Mouse (Mus musculus): ENCODE data around the gene Timp2. TPM values are rescaled to one million over a fixed set of nuclear protein-coding genes. Genes with fewer than 3 reads are reported as not detected.

The Timp2 gene
- polyA plus RNA-seq, 1 experiment from 2014 or later = 107 TPM

DNA sequence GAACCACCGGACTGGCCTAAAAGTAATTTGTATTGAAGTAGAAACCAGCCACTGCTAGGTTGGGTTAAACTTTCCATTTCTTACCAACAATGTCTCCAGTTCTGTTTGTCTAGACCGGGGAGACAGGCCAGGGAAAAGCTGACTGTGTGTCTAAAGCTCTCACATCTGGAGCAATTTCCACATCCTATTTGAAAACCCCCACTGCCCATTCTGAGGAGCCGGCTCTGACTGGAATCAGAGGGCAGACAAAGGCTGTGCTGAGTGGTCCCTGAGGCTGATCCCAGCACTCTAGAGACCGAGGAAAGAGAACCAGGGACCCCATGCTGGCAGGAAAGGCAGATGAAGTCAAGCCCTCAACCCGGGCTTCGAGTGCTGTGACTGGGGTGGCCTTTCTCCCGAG, 17.1 kb upstream of the Timp2 start:
- 0 out of 2 replicates have a peak overlapping the region, but pooled peaks have one; percentile 9 for H3K27ac ChIP-seq (ENCODE audit: low read length)
- no peaks in the 10 kb centered on the region for H3K9me3 ChIP-seq (ENCODE audit: low read length)

DNA sequence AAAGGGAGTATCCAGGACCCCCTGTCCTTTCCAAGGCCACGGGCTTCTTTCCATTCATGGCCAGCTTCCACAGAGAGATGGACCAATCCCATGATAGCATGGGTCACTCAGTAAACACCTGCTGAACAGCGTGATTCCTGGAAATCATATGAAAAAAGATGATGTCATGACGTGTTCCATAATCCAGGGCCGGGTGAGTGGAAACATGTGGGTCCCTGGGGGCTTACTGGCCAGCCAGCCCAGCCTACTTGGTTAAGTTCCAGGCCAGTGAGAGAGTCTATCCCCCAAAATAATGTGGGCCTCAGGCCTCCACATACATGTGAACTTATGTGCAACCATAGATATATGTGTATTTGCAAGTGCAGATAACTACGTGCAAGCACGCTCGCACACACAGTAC, 16.3 kb upstream of the Timp2 start:
- Histone ChIP-seq H3K27me3 (replicated peaks; ENCODE audit: insufficient read depth, low read length) (no peaks in the 10 kb centered on the region), H3K4me2 (replicated peaks; ENCODE audit: low read depth, low read length) (no peak overlapping the region), H3K4me1 (ENCODE audit: insufficient read depth, low read depth, low read length) (no peaks in the 10 kb centered on the region), H3K27ac (ENCODE audit: low read length) (no peak overlapping the region), H3K9ac (replicated peaks; ENCODE audit: low read depth) (no peak overlapping the region), H3K36me3 (ENCODE audit: insufficient read depth, low read length) (no peaks in the 10 kb centered on the region), H3K9me3 (ENCODE audit: low read length) (no peaks in the 10 kb centered on the region), H3K4me3 (ENCODE audit: low read depth, low read length) (no peak overlapping the region)
- ATAC-seq (no peak), DNase-seq (ENCODE audit: low spot score) (no peak)
- 79% methylated on average over 7 of the region's 7 CpGs for WGBS
- TF ChIP-seq EP300 (IDR thresholded peaks at IDR 0.05) = no peak
- TF ChIP-seq CTCF (IDR thresholded peaks at IDR 0.05) = no peak

More for the DNA sequence above, 17.1 kb upstream of the Timp2 start:
- WGBS = 37% methylated on average over 7 of the region's 7 CpGs
- TF ChIP-seq EP300 (IDR thresholded peaks at IDR 0.05) = no peak
- TF ChIP-seq CTCF (IDR thresholded peaks at IDR 0.05) = no peak
- Histone ChIP-seq H3K27me3 (replicated peaks; ENCODE audit: insufficient read depth, low read length) (no peaks in the 10 kb centered on the region), H3K36me3 (ENCODE audit: insufficient read depth, low read length) (no peaks in the 10 kb centered on the region), H3K4me2 (replicated peaks; ENCODE audit: low read depth, low read length) (no peak overlapping the region), H3K9ac (replicated peaks; ENCODE audit: low read depth) (no peak overlapping the region), H3K4me1 (ENCODE audit: insufficient read depth, low read depth, low read length) (no peaks in the 10 kb centered on the region), H3K4me3 (ENCODE audit: low read depth, low read length) (no peak overlapping the region)
- DNase-seq (ENCODE audit: low spot score) (peak; percentile 65), ATAC-seq (peak; percentile 53)

DNA sequence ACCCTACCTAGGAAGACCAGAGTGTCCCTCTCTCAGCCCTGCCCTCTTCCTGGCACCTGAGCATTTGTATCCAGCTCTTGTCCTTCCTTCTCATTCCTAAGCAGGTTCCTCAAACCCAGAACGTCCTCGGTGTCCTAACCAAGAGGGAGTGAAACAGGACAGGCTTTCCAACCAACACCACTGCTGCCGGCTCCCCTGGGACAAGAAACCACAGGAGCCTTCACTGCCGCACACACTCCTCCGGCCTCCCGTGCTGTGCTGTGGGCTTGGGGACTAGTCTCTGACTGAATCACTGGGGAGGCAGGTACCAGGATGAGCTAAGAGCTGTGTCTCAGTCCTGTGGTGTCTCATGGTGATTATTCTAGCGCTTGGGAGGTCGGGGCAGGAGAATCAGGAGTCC, 14.1 kb upstream of the Timp2 start:
- Histone ChIP-seq H3K4me1 (ENCODE audit: insufficient read depth, low read depth, low read length) (no peaks in the 10 kb centered on the region), H3K9ac (replicated peaks; ENCODE audit: low read depth) (no peak overlapping the region), H3K9me3 (ENCODE audit: low read length) (no peaks in the 10 kb centered on the region), H3K4me3 (ENCODE audit: low read depth, low read length) (no peak overlapping the region), H3K4me2 (replicated peaks; ENCODE audit: low read depth, low read length) (no peak overlapping the region), H3K27ac (ENCODE audit: low read length) (no peak overlapping the region), H3K36me3 (ENCODE audit: insufficient read depth, low read length) (no peaks in the 10 kb centered on the region), H3K27me3 (replicated peaks; ENCODE audit: insufficient read depth, low read length) (no peaks in the 10 kb centered on the region)
- no peak for TF ChIP-seq EP300 (IDR thresholded peaks at IDR 0.05)
- no peak for TF ChIP-seq CTCF (IDR thresholded peaks at IDR 0.05)
- 73% methylated on average over 8 of the region's 8 CpGs for WGBS
- no peak for ATAC-seq
- no peak for DNase-seq (ENCODE audit: low spot score)

DNA sequence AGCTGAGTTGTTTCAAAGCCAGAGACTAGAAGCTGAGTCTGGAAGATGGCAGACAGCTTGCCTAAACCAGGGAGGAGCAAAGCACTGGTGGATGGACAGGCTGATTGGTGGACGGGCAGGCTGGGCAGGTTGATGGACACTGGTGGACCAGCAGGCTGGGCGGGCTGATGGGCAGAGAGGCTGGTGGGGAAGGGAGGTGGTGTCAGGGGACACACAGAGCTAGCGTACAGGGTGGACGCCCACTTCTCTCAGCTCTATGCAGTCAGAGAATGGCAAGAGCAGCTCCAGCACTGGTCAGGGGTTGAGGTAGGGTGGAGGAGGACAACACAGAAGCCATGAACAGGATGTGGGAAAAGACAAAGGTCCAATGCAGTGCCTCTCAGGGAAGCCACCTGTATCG, 13.7 kb upstream of the Timp2 start:
- ATAC-seq = no peak
- 79% methylated on average over 5 of the region's 5 CpGs for WGBS
- H3K27ac ChIP-seq (ENCODE audit: low read length) = no peak overlapping the region
- H3K36me3 ChIP-seq (ENCODE audit: insufficient read depth, low read length) = no peaks in the 10 kb centered on the region
- no peak overlapping the region for H3K4me3 ChIP-seq (ENCODE audit: low read depth, low read length)
- no peak for DNase-seq (ENCODE audit: low spot score)
- no peak for TF ChIP-seq CTCF (IDR thresholded peaks at IDR 0.05)
- TF ChIP-seq EP300 (IDR thresholded peaks at IDR 0.05) = no peak
- H3K4me1 ChIP-seq (ENCODE audit: insufficient read depth, low read depth, low read length) = no peaks in the 10 kb centered on the region
- no peaks in the 10 kb centered on the region for H3K9me3 ChIP-seq (ENCODE audit: low read length)
- no peaks in the 10 kb centered on the region for H3K27me3 ChIP-seq (replicated peaks; ENCODE audit: insufficient read depth, low read length)
- no peak overlapping the region for H3K4me2 ChIP-seq (replicated peaks; ENCODE audit: low read depth, low read length)
- H3K9ac ChIP-seq (replicated peaks; ENCODE audit: low read depth) = no peak overlapping the region

DNA sequence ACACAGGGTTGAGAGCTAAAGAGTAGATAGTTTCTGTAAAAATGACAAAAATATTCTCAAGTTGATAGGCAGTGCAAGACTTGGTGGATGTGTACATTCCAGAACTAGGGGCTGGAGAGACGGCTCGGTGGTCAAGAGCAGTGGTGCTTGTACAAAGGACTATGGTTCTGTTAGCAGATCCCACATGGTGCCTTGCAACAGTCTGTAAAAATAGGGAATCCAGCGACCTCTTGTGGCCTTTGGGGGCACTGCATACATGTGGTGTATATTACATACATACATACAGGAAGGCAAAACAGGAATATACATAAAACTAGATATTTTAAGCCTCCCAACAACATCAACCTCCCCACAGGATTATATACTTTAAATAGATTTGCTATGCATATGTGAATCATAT, 12.8 kb upstream of the Timp2 start:
- H3K4me2 ChIP-seq (replicated peaks; ENCODE audit: low read depth, low read length) = no peak overlapping the region
- no peak for ATAC-seq
- no peak overlapping the region for H3K9ac ChIP-seq (replicated peaks; ENCODE audit: low read depth)
- H3K4me3 ChIP-seq (ENCODE audit: low read depth, low read length) = no peak overlapping the region
- peaks cover 8% of the 10 kb centered on the region; the same call in 1 of the 2 replicates for H3K4me1 ChIP-seq (ENCODE audit: insufficient read depth, low read depth, low read length)
- no peaks in the 10 kb centered on the region for H3K9me3 ChIP-seq (ENCODE audit: low read length)
- no peaks in the 10 kb centered on the region for H3K27me3 ChIP-seq (replicated peaks; ENCODE audit: insufficient read depth, low read length)
- peak; percentile 31 for DNase-seq (ENCODE audit: low spot score)
- WGBS = 63% methylated on average over 3 of the region's 3 CpGs
- H3K27ac ChIP-seq (ENCODE audit: low read length) = no peak overlapping the region
- no peaks in the 10 kb centered on the region for H3K36me3 ChIP-seq (ENCODE audit: insufficient read depth, low read length)
- TF ChIP-seq EP300 (IDR thresholded peaks at IDR 0.05) (no peak), CTCF (IDR thresholded peaks at IDR 0.05) (peak; percentile 71)

DNA sequence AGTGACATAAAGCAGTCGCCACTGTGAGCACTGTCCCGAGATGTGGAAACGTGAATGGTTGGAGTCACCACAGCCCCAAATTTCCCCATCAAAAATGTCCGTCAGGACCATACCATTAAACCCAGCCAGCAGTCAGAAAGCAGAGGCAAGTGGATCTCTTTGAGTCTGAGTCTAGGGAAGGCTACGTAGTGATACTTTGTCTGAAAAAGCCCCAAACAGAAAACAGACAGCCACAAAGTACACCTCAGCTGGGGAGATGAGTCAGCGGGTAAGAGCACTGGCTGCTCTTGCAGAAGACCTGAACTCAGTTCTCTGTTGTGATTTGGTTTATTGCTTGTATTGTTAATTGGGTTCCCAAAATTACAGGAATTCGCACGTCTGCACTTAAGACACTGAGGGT, 11.0 kb upstream of the Timp2 start:
- no peak for TF ChIP-seq EP300 (IDR thresholded peaks at IDR 0.05)
- ATAC-seq = no peak
- no peaks in the 10 kb centered on the region for H3K27me3 ChIP-seq (replicated peaks; ENCODE audit: insufficient read depth, low read length)
- no peaks in the 10 kb centered on the region for H3K36me3 ChIP-seq (ENCODE audit: insufficient read depth, low read length)
- WGBS = 79% methylated on average over 8 of the region's 8 CpGs
- peaks cover 17% of the 10 kb centered on the region; the same call in 1 of the 2 replicates for H3K4me1 ChIP-seq (ENCODE audit: insufficient read depth, low read depth, low read length)
- H3K9me3 ChIP-seq (ENCODE audit: low read length) = no peaks in the 10 kb centered on the region
- no peak overlapping the region for H3K4me2 ChIP-seq (replicated peaks; ENCODE audit: low read depth, low read length)
- H3K27ac ChIP-seq (ENCODE audit: low read length) = no peak overlapping the region
- H3K4me3 ChIP-seq (ENCODE audit: low read depth, low read length) = no peak overlapping the region
- no peak overlapping the region for H3K9ac ChIP-seq (replicated peaks; ENCODE audit: low read depth)
- no peak for DNase-seq (ENCODE audit: low spot score)

DNA sequence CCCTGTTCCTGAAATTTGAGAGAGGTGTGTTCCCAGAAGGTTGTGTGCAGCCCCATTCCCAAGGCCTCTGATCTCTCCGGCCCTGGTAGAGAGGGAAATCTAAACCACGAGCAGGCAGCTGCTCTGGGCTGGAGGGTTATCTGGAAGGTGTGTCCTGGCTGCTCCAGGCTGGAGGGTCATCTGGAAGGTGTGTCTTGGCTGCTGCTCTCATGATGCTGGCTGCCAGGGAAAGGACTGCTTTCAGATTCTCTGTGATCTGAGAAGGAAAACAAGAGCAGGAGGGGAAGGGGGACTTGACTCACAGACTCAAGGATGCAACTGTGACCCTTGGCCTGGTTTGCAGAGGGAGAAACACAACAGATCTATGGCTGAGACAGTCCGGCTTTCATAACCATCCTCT, 10.6 kb upstream of the Timp2 start:
- no peak overlapping the region for H3K27ac ChIP-seq (ENCODE audit: low read length)
- TF ChIP-seq EP300 (IDR thresholded peaks at IDR 0.05) (no peak), CTCF (IDR thresholded peaks at IDR 0.05) (no peak)
- ATAC-seq (no peak), DNase-seq (ENCODE audit: low spot score) (peak; percentile 36)
- no peaks in the 10 kb centered on the region for H3K9me3 ChIP-seq (ENCODE audit: low read length)
- peaks cover 18% of the 10 kb centered on the region; the same call in 1 of the 2 replicates for H3K4me1 ChIP-seq (ENCODE audit: insufficient read depth, low read depth, low read length)
- H3K9ac ChIP-seq (replicated peaks; ENCODE audit: low read depth) = no peak overlapping the region
- H3K4me2 ChIP-seq (replicated peaks; ENCODE audit: low read depth, low read length) = no peak overlapping the region
- 69% methylated on average over 3 of the region's 3 CpGs for WGBS
- no peaks in the 10 kb centered on the region for H3K36me3 ChIP-seq (ENCODE audit: insufficient read depth, low read length)
- H3K27me3 ChIP-seq (replicated peaks; ENCODE audit: insufficient read depth, low read length) = no peaks in the 10 kb centered on the region
- no peak overlapping the region for H3K4me3 ChIP-seq (ENCODE audit: low read depth, low read length)

Measured in lung, postnatal 0 days (tissue).